Mouse (Mus musculus) embryonic facial prominence, embryonic 13.5 days (tissue): Measurements from ENCODE around the gene Kdr. TPM values are rescaled to one million over a fixed set of nuclear protein-coding genes. Genes with fewer than 3 reads are reported as not detected.
"Not testable (repeated sequence)": the region's sequence is repeated elsewhere in the genome, so short reads cannot be mapped to it uniquely, and the experiment has no call there.

ENCODE experiments used
- ATAC-seq: fragments of 200-750 bp; cut with Nextera tagmentation; 2 replicates; pipeline ENCODE4 v1.8.0; 2017; ENCODE audit warnings: low read depth; ENCODE audit not compliant: insufficient number of reproducible peaks, insufficient read depth, low FRiP score, low TSS enrichment
- H3K27ac ChIP-seq: fragments of 300-500 bp; sonication (generic); 2 replicates; pipeline ENCODE4 v1.5.1; 2015; ENCODE audit warnings: moderate library complexity, mild to moderate bottlenecking, inconsistent platforms
- H3K27me3 ChIP-seq: fragments of 300-500 bp; sonication (generic); 2 replicates; pipeline ENCODE4 v1.6.1; 2015; ENCODE audit warnings: mild to moderate bottlenecking, inconsistent platforms
- H3K36me3 ChIP-seq: fragments of 300-500 bp; sonication (generic); 2 replicates; pipeline ENCODE4 v1.6.1; 2015; ENCODE audit warnings: mild to moderate bottlenecking, inconsistent platforms
- H3K4me1 ChIP-seq: fragments of 300-500 bp; sonication (generic); 2 replicates; pipeline ENCODE4 v1.6.1; 2015; ENCODE audit warnings: inconsistent platforms
- H3K4me2 ChIP-seq: fragments of 300-500 bp; sonication (generic); 2 replicates; pipeline ENCODE4 v1.6.1; 2015; ENCODE audit warnings: moderate library complexity, mild to moderate bottlenecking, inconsistent platforms
- H3K4me3 ChIP-seq: fragments of 300-500 bp; sonication (generic); 2 replicates; pipeline ENCODE4 v1.5.1; 2015; ENCODE audit warnings: mild to moderate bottlenecking, inconsistent platforms
- H3K9ac ChIP-seq: fragments of 300-500 bp; sonication (generic); 2 replicates; pipeline ENCODE4 v1.6.1; 2015; ENCODE audit warnings: mild to moderate bottlenecking, inconsistent platforms
- H3K9me3 ChIP-seq: fragments of 300-500 bp; sonication (generic); 2 replicates; pipeline ENCODE4 v1.6.1; 2016; ENCODE audit warnings: inconsistent platforms
- WGBS: fragments of 180-500 bp; shearing (Covaris S2); methylation state at CpG from one replicate; pipeline ENCODE4 v1.1.7; 2015; ENCODE audit warnings: mixed read lengths; 5-methylcytosine and 5-hydroxymethylcytosine counted together
- polyA plus RNA-seq: library from polyadenylated mRNA; unstranded; fragments of >200 nt; fragmentation: Nextera tagmentation; extraction: Ambion mirVana; gene quantifications from 2 replicates; pipeline ENCODE4 v1.2.1, GENCODE M21; 2015

The Kdr gene
- polyA plus RNA-seq, 1 experiment from 2014 or later = 20.6 TPM

GRCm38 (mm10) chr5:75935225-75935624 is 43.0 kb downstream of the Kdr start:
- 74% methylated on average over 8 of the region's 8 CpGs for WGBS
- Histone ChIP-seq H3K27me3 (no peaks in the 10 kb centered on the region), H3K9ac (no peak overlapping the region), H3K27ac (no peak overlapping the region), H3K36me3 (no peaks in the 10 kb centered on the region), H3K4me2 (no peak overlapping the region), H3K4me3 (no peak overlapping the region), H3K9me3 (no peaks in the 10 kb centered on the region), H3K4me1 (peaks cover 14% of the 10 kb centered on the region; the same call in 1 of the 2 replicates)
- ATAC-seq = no peak

GRCm38 (mm10) chr5:75934201-75934600 is 44.1 kb downstream of the Kdr start:
- no peaks in the 10 kb centered on the region for H3K36me3 ChIP-seq
- H3K4me1 ChIP-seq = peaks cover 6% of the 10 kb centered on the region; the same call in 1 of the 2 replicates
- no peak overlapping the region for H3K27ac ChIP-seq
- no peaks in the 10 kb centered on the region for H3K9me3 ChIP-seq
- H3K9ac ChIP-seq = no peak overlapping the region
- no peak for ATAC-seq
- H3K4me2 ChIP-seq = no peak overlapping the region
- no peak overlapping the region for H3K4me3 ChIP-seq
- 83% methylated on average over 10 of the region's 10 CpGs for WGBS
- no peaks in the 10 kb centered on the region for H3K27me3 ChIP-seq

- Histone ChIP-seq H3K4me3 (no peak overlapping the region), H3K27ac (no peak overlapping the region), H3K4me2 (no peak overlapping the region), H3K9ac (no peak overlapping the region), H3K4me1 (peaks cover 6% of the 10 kb centered on the region; the same call in 1 of the 2 replicates), H3K36me3 (no peaks in the 10 kb centered on the region), H3K27me3 (no peaks in the 10 kb centered on the region), H3K9me3 (no peaks in the 10 kb centered on the region)
- WGBS = 75% methylated on average over 20 of the region's 20 CpGs
- ATAC-seq = no peak
Measured at GRCm38 (mm10) chr5:75933521-75934044, 44.7 kb downstream of the Kdr start.

- not testable (repeated sequence) for ATAC-seq, H3K36me3 ChIP-seq, H3K27me3 ChIP-seq, H3K9me3 ChIP-seq, H3K4me2 ChIP-seq, H3K4me1 ChIP-seq, H3K9ac ChIP-seq, H3K27ac ChIP-seq, H3K4me3 ChIP-seq
- 64% methylated on average over 4 of the region's 4 CpGs for WGBS
Measured at GRCm38 (mm10) chr5:75931458-75931857, 46.8 kb downstream of the Kdr start.

- no peaks in the 10 kb centered on the region for H3K9me3 ChIP-seq
Measured at GRCm38 (mm10) chr5:75929960-75930359, 48.3 kb downstream of the Kdr start.

GRCm38 (mm10) chr5:75922677-75923076 is 55.6 kb downstream of the Kdr start:
- no peak overlapping the region for H3K4me3 ChIP-seq
- WGBS = 81% methylated on average over 6 of the region's 6 CpGs
- H3K27me3 ChIP-seq = no peaks in the 10 kb centered on the region
- H3K27ac ChIP-seq = no peak overlapping the region
- no peak overlapping the region for H3K4me2 ChIP-seq
- H3K4me1 ChIP-seq = no peaks in the 10 kb centered on the region
- H3K9me3 ChIP-seq = no peaks in the 10 kb centered on the region
- no peak overlapping the region for H3K9ac ChIP-seq
- H3K36me3 ChIP-seq = no peaks in the 10 kb centered on the region
- no peak for ATAC-seq

More at GRCm38 (mm10) chr5:75929960-75930359, 48.3 kb downstream of the Kdr start:
- Histone ChIP-seq H3K27ac (no peak overlapping the region), H3K4me2 (no peak overlapping the region), H3K9ac (no peak overlapping the region), H3K36me3 (no peaks in the 10 kb centered on the region), H3K4me1 (peaks cover 6% of the 10 kb centered on the region; the same call in 1 of the 2 replicates), H3K27me3 (no peaks in the 10 kb centered on the region), H3K4me3 (no peak overlapping the region)
- WGBS = 79% methylated on average over 7 of the region's 7 CpGs
- ATAC-seq = no peak

- Histone ChIP-seq H3K9ac (no peak overlapping the region), H3K4me1 (no peaks in the 10 kb centered on the region), H3K4me3 (no peak overlapping the region), H3K9me3 (no peaks in the 10 kb centered on the region), H3K4me2 (no peak overlapping the region), H3K36me3 (no peaks in the 10 kb centered on the region), H3K27me3 (no peaks in the 10 kb centered on the region), H3K27ac (no peak overlapping the region)
- WGBS = 71% methylated on average over 12 of the region's 12 CpGs
- no peak for ATAC-seq
Measured at GRCm38 (mm10) chr5:75921730-75922387, 56.4 kb downstream of the Kdr start.

- no peaks in the 10 kb centered on the region for H3K36me3 ChIP-seq
- no peaks in the 10 kb centered on the region for H3K27me3 ChIP-seq
- ATAC-seq = no peak
- H3K9ac ChIP-seq = no peak overlapping the region
- H3K4me2 ChIP-seq = no peak overlapping the region
- 82% methylated on average over 7 of the region's 7 CpGs for WGBS
- H3K9me3 ChIP-seq = no peaks in the 10 kb centered on the region
- H3K4me1 ChIP-seq = no peaks in the 10 kb centered on the region
- H3K4me3 ChIP-seq = no peak overlapping the region
- H3K27ac ChIP-seq = no peak overlapping the region
Measured at GRCm38 (mm10) chr5:75919601-75920000, 58.7 kb downstream of the Kdr start.

- H3K27ac ChIP-seq = no peak overlapping the region
- no peaks in the 10 kb centered on the region for H3K4me1 ChIP-seq
- H3K27me3 ChIP-seq = no peaks in the 10 kb centered on the region
- WGBS = 72% methylated on average over 7 of the region's 7 CpGs
- no peak overlapping the region for H3K4me2 ChIP-seq
- no peaks in the 10 kb centered on the region for H3K36me3 ChIP-seq
- no peak overlapping the region for H3K4me3 ChIP-seq
- no peak for ATAC-seq
- no peaks in the 10 kb centered on the region for H3K9me3 ChIP-seq
- H3K9ac ChIP-seq = no peak overlapping the region
Measured at GRCm38 (mm10) chr5:75918139-75918538, 60.1 kb downstream of the Kdr start.

GRCm38 (mm10) chr5:75917231-75917630 is 61.0 kb downstream of the Kdr start:
- H3K27me3 ChIP-seq = no peaks in the 10 kb centered on the region
- no peaks in the 10 kb centered on the region for H3K4me1 ChIP-seq
- no peaks in the 10 kb centered on the region for H3K9me3 ChIP-seq
- no peak overlapping the region for H3K4me2 ChIP-seq
- H3K36me3 ChIP-seq = no peaks in the 10 kb centered on the region
- 75% methylated on average over 4 of the region's 4 CpGs for WGBS
- H3K27ac ChIP-seq = no peak overlapping the region
- no peak overlapping the region for H3K4me3 ChIP-seq
- no peak for ATAC-seq
- no peak overlapping the region for H3K9ac ChIP-seq

GRCm38 (mm10) chr5:75906102-75906501 is 72.2 kb downstream of the Kdr start:
- H3K36me3 ChIP-seq = no peaks in the 10 kb centered on the region
- WGBS = 62% methylated on average over 4 of the region's 4 CpGs
- no peak overlapping the region for H3K9ac ChIP-seq
- H3K27me3 ChIP-seq = no peaks in the 10 kb centered on the region
- H3K27ac ChIP-seq = no peak overlapping the region
- H3K4me3 ChIP-seq = no peak overlapping the region
- H3K4me2 ChIP-seq = no peak overlapping the region
- no peak for ATAC-seq
- H3K9me3 ChIP-seq = no peaks in the 10 kb centered on the region
- H3K4me1 ChIP-seq = no peaks in the 10 kb centered on the region

- ATAC-seq = no peak
- H3K27me3 ChIP-seq = no peaks in the 10 kb centered on the region
- no peak overlapping the region for H3K9ac ChIP-seq
- H3K4me2 ChIP-seq = no peak overlapping the region
- H3K27ac ChIP-seq = no peak overlapping the region
- H3K4me1 ChIP-seq = no peaks in the 10 kb centered on the region
- 59% methylated on average over 16 of the region's 16 CpGs for WGBS
- H3K4me3 ChIP-seq = no peak overlapping the region
- H3K9me3 ChIP-seq = no peaks in the 10 kb centered on the region
- no peaks in the 10 kb centered on the region for H3K36me3 ChIP-seq
Measured at GRCm38 (mm10) chr5:75900231-75900920, 77.9 kb downstream of the Kdr start.
